Mouse (Mus musculus): ENCODE data around the gene Fpr1. TPM values are rescaled to one million over a fixed set of nuclear protein-coding genes. Genes with fewer than 3 reads are reported as not detected.

Fpr1 gene
- total and polyA plus RNA-seq, 3 experiments = not detected

GRCm38 (mm10) chr17:17871697-17872096, 12.0 kb downstream of the Fpr1 start:
- TF ChIP-seq EP300 (IDR thresholded peaks at IDR 0.05; ENCODE audit: low read depth in 1 of 2, low read length in 2 of 2) (0 out of 4 replicates have a peak, but pooled peaks of 1 of the 2 experiments have one; percentile 23), MXI1 (IDR thresholded peaks at IDR 0.05; ENCODE audit: low read depth, low read length) (no peak)
- Histone ChIP-seq H3K4me1 (ENCODE audit: control insufficient read depth in 1 of 2, insufficient read depth in 2 of 2, low read length in 2 of 2) (no peaks in the 10 kb centered on the region), H3K27ac (ENCODE audit: control insufficient read depth, low read depth, low read length) (no peak overlapping the region), H3K27me3 (ENCODE audit: control insufficient read depth in 1 of 2, insufficient read depth in 2 of 2, low read length in 2 of 2) (no peaks in the 10 kb centered on the region), H3K4me3 (ENCODE audit: control insufficient read depth in 1 of 2, insufficient read depth in 1 of 2, low read depth in 2 of 2, low read length in 2 of 2) (no peak overlapping the region), H3K36me3 (ENCODE audit: control insufficient read depth in 1 of 2, insufficient read depth in 2 of 2, low read length in 2 of 2) (no peaks in the 10 kb centered on the region; a peak in 1 of 4 replicates), H3K9me3 (replicated peaks; ENCODE audit: insufficient read depth, low read length) (no peaks in the 10 kb centered on the region), H3K9ac (ENCODE audit: control insufficient read depth, low read depth, low read length, poor library complexity, severe bottlenecking) (no peak overlapping the region), H3K79me2 (ENCODE audit: control insufficient read depth, insufficient read depth, low read length, poor library complexity) (no peaks in the 10 kb centered on the region)
- DNase-seq (ENCODE audit: low read depth, low spot score) = no peak

GRCm38 (mm10) chr17:17870892-17871550, 12.7 kb downstream of the Fpr1 start:
- no peak for DNase-seq (ENCODE audit: low read depth, low spot score)
- Histone ChIP-seq H3K4me3 (ENCODE audit: control insufficient read depth in 1 of 2, insufficient read depth in 1 of 2, low read depth in 2 of 2, low read length in 2 of 2) (no peak overlapping the region), H3K27me3 (ENCODE audit: control insufficient read depth in 1 of 2, insufficient read depth in 2 of 2, low read length in 2 of 2) (no peaks in the 10 kb centered on the region), H3K36me3 (ENCODE audit: control insufficient read depth in 1 of 2, insufficient read depth in 2 of 2, low read length in 2 of 2) (no peaks in the 10 kb centered on the region; a peak in 1 of 4 replicates), H3K9ac (ENCODE audit: control insufficient read depth, low read depth, low read length, poor library complexity, severe bottlenecking) (no peak overlapping the region), H3K9me3 (replicated peaks; ENCODE audit: insufficient read depth, low read length) (no peaks in the 10 kb centered on the region), H3K4me1 (ENCODE audit: control insufficient read depth in 1 of 2, insufficient read depth in 2 of 2, low read length in 2 of 2) (no peaks in the 10 kb centered on the region), H3K27ac (ENCODE audit: control insufficient read depth, low read depth, low read length) (no peak overlapping the region), H3K79me2 (ENCODE audit: control insufficient read depth, insufficient read depth, low read length, poor library complexity) (no peaks in the 10 kb centered on the region)
- no peak for TF ChIP-seq UBTF (IDR thresholded peaks at IDR 0.05; ENCODE audit: borderline replicate concordance, insufficient read depth, low read depth, low read length)
- TF ChIP-seq MAX (IDR thresholded peaks at IDR 0.05; ENCODE audit: low read length) = no peak
- TF ChIP-seq POLR2A (IDR thresholded peaks at IDR 0.05; ENCODE audit: control insufficient read depth in 1 of 2, insufficient read depth in 1 of 2, low read depth in 1 of 2, low read length in 2 of 2, poor library complexity in 1 of 2) = no peak
- TF ChIP-seq ZNF384 (IDR thresholded peaks at IDR 0.05; ENCODE audit: low read depth, low read length) = no peak
- TF ChIP-seq MYB (IDR thresholded peaks at IDR 0.05; ENCODE audit: low read depth, low read length) = no peak
- TF ChIP-seq KAT2A (conservative IDR thresholded peaks at IDR 0.05; ENCODE audit: low read depth, low read length) = no peak
- no peak for TF ChIP-seq EP300 (IDR thresholded peaks at IDR 0.05; ENCODE audit: low read depth in 1 of 2, low read length in 2 of 2)
- TF ChIP-seq CHD1 (IDR thresholded peaks at IDR 0.05; ENCODE audit: low read depth, low read length) = no peak
- no peak for TF ChIP-seq MXI1 (IDR thresholded peaks at IDR 0.05; ENCODE audit: low read depth, low read length)
- no peak for TF ChIP-seq POLR2AphosphoS5 (IDR thresholded peaks at IDR 0.05; ENCODE audit: borderline replicate concordance, low read depth, low read length)
- no peak for TF ChIP-seq ETS1 (IDR thresholded peaks at IDR 0.05; ENCODE audit: low read depth, low read length)
- TF ChIP-seq POLR2AphosphoS2 (IDR thresholded peaks at IDR 0.05; ENCODE audit: low read length) = no peak
- TF ChIP-seq ZKSCAN1 (IDR thresholded peaks at IDR 0.05; ENCODE audit: low read depth, low read length) = no peak
- TF ChIP-seq NELFE (IDR thresholded peaks at IDR 0.05; ENCODE audit: low read depth, low read length) = no peak
- TF ChIP-seq MAZ (IDR thresholded peaks at IDR 0.05; ENCODE audit: low read depth, low read length) = no peak
- no peak for TF ChIP-seq RAD21 (IDR thresholded peaks at IDR 0.05; ENCODE audit: low read depth, low read length)
